Mouse (Mus musculus): Measurements from ENCODE around the gene Dido1.

Gene Dido1

GRCm38 (mm10) chr2:180684031-180684430, 25.8 kb downstream of the Dido1 start:
- no peak for DNase-seq (ENCODE audit: low spot score in 2 of 2)

GRCm38 (mm10) chr2:180683524-180683923, 26.3 kb downstream of the Dido1 start:
- no peak for DNase-seq (ENCODE audit: low spot score in 2 of 2)

GRCm38 (mm10) chr2:180681225-180681624, 28.6 kb downstream of the Dido1 start:
- DNase-seq (ENCODE audit: low spot score in 2 of 2) = no peak

- DNase-seq (ENCODE audit: low spot score in 2 of 2) = peak; percentile 62 to 78
These were observed 31.1 kb downstream of the Dido1 start for GRCm38 (mm10) chr2:180678609-180679140.

GRCm38 (mm10) chr2:180676706-180677105, 33.1 kb downstream of the Dido1 start:
- no peak for DNase-seq (ENCODE audit: low spot score in 2 of 2)

- DNase-seq (ENCODE audit: low spot score in 2 of 2) = no peak
These were observed 47.8 kb downstream of the Dido1 start for GRCm38 (mm10) chr2:180662008-180662407.

GRCm38 (mm10) chr2:180660521-180660920, 49.3 kb downstream of the Dido1 start:
- no peak for DNase-seq (ENCODE audit: low spot score in 2 of 2)

- DNase-seq (ENCODE audit: low spot score in 2 of 2) = no peak
These were observed 50.2 kb downstream of the Dido1 start for GRCm38 (mm10) chr2:180659353-180660150.

- DNase-seq (ENCODE audit: low spot score in 2 of 2) = no peak
These were observed 51.4 kb downstream of the Dido1 start for GRCm38 (mm10) chr2:180658381-180658780.

GRCm38 (mm10) chr2:180657394-180658013, 52.3 kb downstream of the Dido1 start:
- DNase-seq (ENCODE audit: low spot score in 2 of 2) = peak; percentile 51 to 52

- no peak for DNase-seq (ENCODE audit: low spot score in 2 of 2)
These were observed 54.6 kb downstream of the Dido1 start for GRCm38 (mm10) chr2:180655150-180655549.

- DNase-seq (ENCODE audit: low spot score in 2 of 2) = no peak
These were observed 55.1 kb downstream of the Dido1 start for GRCm38 (mm10) chr2:180654666-180655065.

- DNase-seq (ENCODE audit: low spot score in 2 of 2) = no peak
These were observed 63.0 kb downstream of the Dido1 start for GRCm38 (mm10) chr2:180646841-180647240.

- no peak for DNase-seq (ENCODE audit: low spot score in 2 of 2)
These were observed 66.2 kb downstream of the Dido1 start for GRCm38 (mm10) chr2:180643626-180644025.

GRCm38 (mm10) chr2:180642555-180643260, 67.1 kb downstream of the Dido1 start, which contains the start of gene Tcfl5:
Tcfl5 (minus strand) TSS chr2:180642708.
- DNase-seq (ENCODE audit: low spot score in 2 of 2) = no peak

GRCm38 (mm10) chr2:180641576-180642554, 67.9 kb downstream of the Dido1 start:
- no peak for DNase-seq (ENCODE audit: low spot score in 2 of 2)

- DNase-seq (ENCODE audit: low spot score in 2 of 2) = no peak
These were observed 97.9 kb downstream of the Dido1 start for GRCm38 (mm10) chr2:180611882-180612281.

- no peak for DNase-seq (ENCODE audit: low spot score in 2 of 2)
These were observed 99.5 kb downstream of the Dido1 start for GRCm38 (mm10) chr2:180610283-180610682.

Data from spleen, postnatal 36 days (tissue).